In genomic region chr3:93485611-93486010, GRCm38 (mm10) we compare ENCODE assay signal across 36 mouse cellular contexts. TPM values are rescaled to one million over a fixed set of nuclear protein-coding genes. Genes with fewer than 3 reads are reported as not detected.
A peak's percentile ranks its signal among the peaks of the same experiment; 100 is the strongest.
DNase-seq lines count a peak whose midpoint lies in the region; ATAC-seq and TF ChIP-seq lines count a peak whose summit lies in the region.
"Had no signal": no experiment of that assay in that cellular context is flagged by ENCODE, and none has a peak within 500 bp of the region (broad histone marks: within the 10 kb centered on the region; RNA-seq: fewer than 3 reads in every experiment).

No protein-coding gene starts in this region.

- CTCF ChIA-PET in Patski (lab: Charles Lee): interaction anchor here (1.1 to 2.5 kb wide), 6 partner anchors 9 to 124 kb away, joined by 3 to 15 read pairs (median 4); no protein-coding TSS in a partner anchor

- H3K27me3 ChIP-seq in C2C12 (ENCODE audit: control insufficient read depth, insufficient read depth, insufficient read length): no peaks in the 10 kb centered on the region
- peaks cover 3% of the 10 kb centered on the region for H3K27me3 ChIP-seq in Patski
- H3K27me3 ChIP-seq: embryonic facial prominence, embryonic 12.5 days; embryonic facial prominence, embryonic 15.5 days; hindbrain, embryonic 12.5 days; hindbrain, embryonic 15.5 days had no signal

- no peaks in the 10 kb centered on the region for H3K79me2 ChIP-seq in C2C12 (ENCODE audit: control insufficient read depth, insufficient read depth)

- DNase-seq in frontal cortex, postnatal 36 days (ENCODE audit: low spot score in 2 of 2): no peak
- DNase-seq in Patski (ENCODE audit: low read depth, low spot score) (no peak), MN1 (ENCODE audit: low spot score) (no peak)
- DNase-seq in lung, postnatal 14 days: no peak
- DNase-seq in gastrocnemius, postnatal 25 days: no peak
- DNase-seq: adrenal gland, adult 8-10 months; adrenal gland, postnatal 36 days; B cell, adult 2 months; cerebellum, adult 11 months; cerebellum, adult 2 months; cerebellum, adult 9-11 months; cerebellum, postnatal 25 days; forebrain, postnatal 0 days; gastrocnemius, postnatal 10 days; heart, adult 11 months; kidney, adult 2 months had no signal

- no peaks in the 10 kb centered on the region for H3K36me3 ChIP-seq in C2C12 (ENCODE audit: control insufficient read depth, insufficient read depth)
- H3K36me3 ChIP-seq: embryonic facial prominence, embryonic 12.5 days; embryonic facial prominence, embryonic 15.5 days; G1E; hindbrain, embryonic 12.5 days; hindbrain, embryonic 15.5 days had no signal

- no peak for TF ChIP-seq CTCF in C2C12 (IDR thresholded peaks at IDR 0.05; ENCODE audit: control insufficient read depth, insufficient read depth, insufficient read length)
- TF ChIP-seq CTCF in Patski (IDR thresholded peaks at IDR 0.05): no peak

- no peak overlapping the region for H3ac ChIP-seq in C2C12 (ENCODE audit: control insufficient read depth, insufficient read length, low read depth)

- ATAC-seq in frontal cortex, adult (ENCODE audit: low TSS enrichment): peak; percentile 62; the same call in 1 of the 2 replicates
- ATAC-seq in Patski: peak; percentile 94
- ATAC-seq: forebrain, embryonic 14.5 days; forebrain, postnatal 0 days; intestine, postnatal 0 days had no signal

- POLR2A ChIA-PET in Patski (lab: Charles Lee): no interaction called here

- H3K79me3 ChIP-seq in C2C12 (ENCODE audit: low read depth): no peaks in the 10 kb centered on the region

- in situ Hi-C loops in Patski (cut with MboI; ENCODE audit: low pct_unique_long_range_greater_than_20kb): no loop called here

- H3K4me3 ChIP-seq in C2C12 (ENCODE audit: insufficient read depth, poor library complexity, severe bottlenecking): no peak overlapping the region
- H3K4me3 ChIP-seq: embryonic facial prominence, embryonic 12.5 days; embryonic facial prominence, embryonic 15.5 days; hindbrain, embryonic 12.5 days; hindbrain, embryonic 15.5 days had no signal

TF ChIP-seq in C2C12, 6 proteins besides CTCF, POLR2A, EP300 and RAD21:
- TF ChIP-seq MYOD1 (IDR thresholded peaks at IDR 0.05; ENCODE audit: control insufficient read depth, insufficient read length, low read depth) (no peak), MYOG (IDR thresholded peaks at IDR 0.05; ENCODE audit: control insufficient read depth, extremely low read depth, insufficient read length) (no peak), MAX (IDR thresholded peaks at IDR 0.05) (no peak), USF1 (IDR thresholded peaks at IDR 0.05; ENCODE audit: low read depth) (no peak), FOSL1 (IDR thresholded peaks at IDR 0.05; ENCODE audit: insufficient read depth, low read length, poor library complexity, severe bottlenecking) (peak; percentile 38), CEBPB (IDR thresholded peaks at IDR 0.05; ENCODE audit: low read depth) (no peak)

RNA-seq across cellular contexts. Expression of gene Tchhl1, which starts 17.1 kb away (rescaled TPM):
- polyA plus RNA-seq in C2C12 (2012; fragmentation: generic; extraction: Trizol): not detected
- 0.03 TPM for polyA plus RNA-seq in Patski (2021)
- not detected for total RNA-seq in gastrocnemius, postnatal 25 days (2021)
- total RNA-seq: common myeloid progenitor, adult 5-6 weeks; forebrain, postnatal 0 days; gastrocnemius, adult 18-20 months; gastrocnemius, postnatal 10 days; gastrocnemius, postnatal 4 days; heart, adult 8-10 months; heart, postnatal 25 days; hematopoietic stem cell, adult 5-6 weeks had no signal
- polyA plus RNA-seq: cerebellum, adult 2 months; embryonic facial prominence, embryonic 12.5 days; forebrain, embryonic 11.5 days; forebrain, embryonic 14.5 days; forebrain, postnatal 0 days; G1E; heart, embryonic 11.5 days; heart, embryonic 14.5 days; heart, postnatal 0 days; hindbrain, embryonic 12.5 days; intestine, embryonic 14.5 days had no signal

RNA-seq across cellular contexts. Expression of gene S100a11, which starts 34.7 kb away (rescaled TPM):
- polyA plus RNA-seq in C2C12 (2012; fragmentation: generic; extraction: Trizol) (3,212 TPM), Patski (2021) (3,178 TPM)
- total RNA-seq in gastrocnemius, postnatal 25 days (2021): 10 to 100 TPM; 50.6 to 90.7 TPM
- total RNA-seq: G1E had no signal
- polyA plus RNA-seq: G1E had no signal

RNA-seq across cellular contexts. Expression of gene Tchh, which starts 43.5 kb away (rescaled TPM):
- polyA plus RNA-seq in C2C12 (2012; fragmentation: generic; extraction: Trizol) (0.04 TPM), Patski (2021) (3.6 TPM)
- total RNA-seq in gastrocnemius, postnatal 25 days (2021): under 1 TPM in 1 of 2 experiments, not detected in 1; 0.05 TPM
- total RNA-seq: common myeloid progenitor, adult 5-6 weeks; hematopoietic stem cell, adult 5-6 weeks had no signal
- polyA plus RNA-seq: G1E had no signal
